Mouse (Mus musculus): ENCODE measurements at regions not wholly inside any gene's neighbourhood (a gene's known extent, or its start where the extent isn't known, plus 50 kb on each side); places are given as distances from the start of the nearest gene placed in this dataset.

DNA sequence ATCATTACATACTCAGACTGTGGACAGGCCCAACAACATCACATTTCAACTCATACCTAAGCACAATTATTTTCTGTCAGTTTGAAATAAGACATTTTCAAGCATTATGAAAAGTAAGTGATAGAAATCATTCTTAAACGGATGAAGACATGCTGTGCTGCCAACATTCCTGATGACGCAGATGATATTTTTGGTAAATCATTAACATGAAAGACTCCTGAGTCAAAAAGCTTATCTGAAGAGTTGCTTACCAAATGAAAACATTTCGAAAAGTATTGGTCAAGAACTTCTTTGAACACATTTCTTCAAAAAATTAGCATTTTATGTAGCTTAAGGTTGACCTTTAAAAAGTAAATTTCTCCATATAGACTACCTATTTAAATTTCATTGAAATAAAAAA lies 264.7 kb upstream of the N6amt1 start:
- Histone ChIP-seq H3K27ac (ENCODE audit: low read depth, low read length) (no peak overlapping the region), H3K4me1 (ENCODE audit: insufficient read depth) (no peaks in the 10 kb centered on the region), H3K4me2 (ENCODE audit: low read depth) (no peak overlapping the region), H3K27me3 (ENCODE audit: insufficient read depth, low read length) (no peaks in the 10 kb centered on the region), H3K9me3 (ENCODE audit: low read length) (no peaks in the 10 kb centered on the region), H3K4me3 (ENCODE audit: low read depth, low read length) (no peak overlapping the region), H3K9ac (no peak overlapping the region), H3K36me3 (ENCODE audit: insufficient read depth) (no peaks in the 10 kb centered on the region)
- TF ChIP-seq CTCF (IDR thresholded peaks at IDR 0.05; ENCODE audit: low read depth), result no peak
- 74% methylated on average over 3 of the region's 3 CpGs for WGBS
- no peak for DNase-seq
- ATAC-seq, result no peak

GRCm38 (mm10) chr16:87083505-87083904 lies 270.5 kb upstream of the N6amt1 start:
- Histone ChIP-seq H3K9ac (no peak overlapping the region), H3K4me2 (ENCODE audit: low read depth) (no peak overlapping the region), H3K36me3 (ENCODE audit: insufficient read depth) (no peaks in the 10 kb centered on the region), H3K27me3 (ENCODE audit: insufficient read depth, low read length) (no peaks in the 10 kb centered on the region), H3K4me1 (ENCODE audit: insufficient read depth) (no peaks in the 10 kb centered on the region), H3K4me3 (ENCODE audit: low read depth, low read length) (no peak overlapping the region), H3K27ac (ENCODE audit: low read depth, low read length) (no peak overlapping the region), H3K9me3 (ENCODE audit: low read length) (no peaks in the 10 kb centered on the region)
- no peak for TF ChIP-seq CTCF (IDR thresholded peaks at IDR 0.05; ENCODE audit: low read depth)
- 78% methylated on average over 2 of the region's 2 CpGs for WGBS
- ATAC-seq (no peak), DNase-seq (no peak)

- Histone ChIP-seq H3K36me3 (ENCODE audit: insufficient read depth) (no peaks in the 10 kb centered on the region), H3K4me1 (ENCODE audit: insufficient read depth) (no peaks in the 10 kb centered on the region), H3K27me3 (ENCODE audit: insufficient read depth, low read length) (no peaks in the 10 kb centered on the region), H3K9me3 (ENCODE audit: low read length) (no peaks in the 10 kb centered on the region), H3K27ac (ENCODE audit: low read depth, low read length) (no peak overlapping the region), H3K9ac (no peak overlapping the region), H3K4me2 (ENCODE audit: low read depth) (no peak overlapping the region), H3K4me3 (ENCODE audit: low read depth, low read length) (no peak overlapping the region)
- WGBS, result 97% methylated on average over 2 of the region's 2 CpGs
- DNase-seq (no peak), ATAC-seq (no peak)
- no peak for TF ChIP-seq CTCF (IDR thresholded peaks at IDR 0.05; ENCODE audit: low read depth)
These were observed 276.6 kb upstream of the N6amt1 start for GRCm38 (mm10) chr16:87077385-87077784.

- DNase-seq (no peak), ATAC-seq (no peak)
- Histone ChIP-seq H3K4me1 (ENCODE audit: insufficient read depth) (no peaks in the 10 kb centered on the region), H3K27ac (ENCODE audit: low read depth, low read length) (no peak overlapping the region), H3K36me3 (ENCODE audit: insufficient read depth) (no peaks in the 10 kb centered on the region), H3K9ac (no peak overlapping the region), H3K27me3 (ENCODE audit: insufficient read depth, low read length) (no peaks in the 10 kb centered on the region), H3K4me2 (ENCODE audit: low read depth) (no peak overlapping the region), H3K4me3 (ENCODE audit: low read depth, low read length) (no peak overlapping the region), H3K9me3 (ENCODE audit: low read length) (no peaks in the 10 kb centered on the region)
- no peak for TF ChIP-seq CTCF (IDR thresholded peaks at IDR 0.05; ENCODE audit: low read depth)
- WGBS, result 85% methylated on average over 2 of the region's 2 CpGs
These were observed 284.7 kb upstream of the N6amt1 start for GRCm38 (mm10) chr16:87069294-87069693.

- TF ChIP-seq CTCF (IDR thresholded peaks at IDR 0.05; ENCODE audit: low read depth), result no peak
- Histone ChIP-seq H3K27ac (ENCODE audit: low read depth, low read length) (no peak overlapping the region), H3K27me3 (ENCODE audit: insufficient read depth, low read length) (no peaks in the 10 kb centered on the region), H3K4me3 (ENCODE audit: low read depth, low read length) (no peak overlapping the region), H3K9ac (no peak overlapping the region), H3K4me2 (ENCODE audit: low read depth) (no peak overlapping the region), H3K4me1 (ENCODE audit: insufficient read depth) (no peaks in the 10 kb centered on the region), H3K36me3 (ENCODE audit: insufficient read depth) (no peaks in the 10 kb centered on the region), H3K9me3 (ENCODE audit: low read length) (no peaks in the 10 kb centered on the region)
- 45% methylated on average over 1 of the region's 1 CpGs for WGBS
- ATAC-seq, result no peak
- no peak for DNase-seq
These were observed 286.0 kb upstream of the N6amt1 start for GRCm38 (mm10) chr16:87067981-87068380.

DNA sequence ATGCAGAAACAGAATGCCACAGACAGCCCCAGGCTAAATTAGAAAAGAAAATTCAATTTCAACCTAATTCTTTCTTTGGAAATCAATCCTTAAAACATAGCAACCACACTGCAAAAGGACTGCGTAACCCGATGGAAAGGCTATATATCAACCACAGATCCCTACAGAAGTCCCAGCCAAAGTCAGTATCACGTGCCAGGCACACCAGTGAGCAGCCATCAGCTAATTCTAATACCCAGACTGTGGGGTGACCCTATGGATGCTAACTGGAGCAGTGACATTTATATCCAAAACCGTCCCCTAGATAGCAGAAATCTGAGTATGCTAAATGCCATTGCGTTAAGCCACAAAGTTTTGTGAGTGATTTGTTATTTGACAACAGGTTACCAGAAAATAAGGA lies 286.5 kb upstream of the N6amt1 start:
- no peaks in the 10 kb centered on the region for H3K4me1 ChIP-seq (ENCODE audit: insufficient read depth)
- DNase-seq, result no peak
- H3K27me3 ChIP-seq (ENCODE audit: insufficient read depth, low read length), result no peaks in the 10 kb centered on the region
- no peak overlapping the region for H3K4me2 ChIP-seq (ENCODE audit: low read depth)
- no peak for ATAC-seq
- no peak for TF ChIP-seq CTCF (IDR thresholded peaks at IDR 0.05; ENCODE audit: low read depth)
- WGBS, result 69% methylated on average over 5 of the region's 5 CpGs
- H3K4me3 ChIP-seq (ENCODE audit: low read depth, low read length), result no peak overlapping the region
- H3K27ac ChIP-seq (ENCODE audit: low read depth, low read length), result no peak overlapping the region
- H3K36me3 ChIP-seq (ENCODE audit: insufficient read depth), result no peaks in the 10 kb centered on the region
- H3K9ac ChIP-seq, result no peak overlapping the region
- H3K9me3 ChIP-seq (ENCODE audit: low read length), result no peaks in the 10 kb centered on the region

GRCm38 (mm10) chr16:87060473-87060872 lies 293.5 kb upstream of the N6amt1 start:
- H3K36me3 ChIP-seq (ENCODE audit: insufficient read depth), result no peaks in the 10 kb centered on the region
- H3K4me3 ChIP-seq (ENCODE audit: low read depth, low read length), result no peak overlapping the region
- WGBS, result 94% methylated on average over 8 of the region's 8 CpGs
- no peak overlapping the region for H3K4me2 ChIP-seq (ENCODE audit: low read depth)
- H3K9me3 ChIP-seq (ENCODE audit: low read length), result no peaks in the 10 kb centered on the region
- ATAC-seq (no peak), DNase-seq (no peak)
- no peak for TF ChIP-seq CTCF (IDR thresholded peaks at IDR 0.05; ENCODE audit: low read depth)
- no peaks in the 10 kb centered on the region for H3K4me1 ChIP-seq (ENCODE audit: insufficient read depth)
- no peak overlapping the region for H3K9ac ChIP-seq
- H3K27me3 ChIP-seq (ENCODE audit: insufficient read depth, low read length), result no peaks in the 10 kb centered on the region
- H3K27ac ChIP-seq (ENCODE audit: low read depth, low read length), result no peak overlapping the region
